Mouse (Mus musculus): Measurements from ENCODE around the gene Pold1.

- no peak for TF ChIP-seq ZC3H11A (IDR thresholded peaks at IDR 0.05; ENCODE audit: borderline replicate concordance, low read depth, low read length)
- TF ChIP-seq ZNF384 (IDR thresholded peaks at IDR 0.05; ENCODE audit: low read depth, low read length) = no peak
- no peak for TF ChIP-seq CHD2 (IDR thresholded peaks at IDR 0.05; ENCODE audit: low read depth, low read length)
- no peak for TF ChIP-seq HCFC1 (IDR thresholded peaks at IDR 0.05; ENCODE audit: borderline replicate concordance, insufficient read depth, low read length)
- TF ChIP-seq MAFK (IDR thresholded peaks at IDR 0.05; ENCODE audit: insufficient read depth, low read depth, low read length) = no peak
Observed at GRCm38 (mm10) chr7:44550409-44550678, 1.7 kb upstream of the Pold1 start.
